Mouse (Mus musculus) layer of hippocampus, postnatal 36 days (tissue): ENCODE results near the gene Hist1h2bg. TPM values are rescaled to one million over a fixed set of nuclear protein-coding genes. Genes with fewer than 3 reads are reported as not detected.
"Not testable (repeated sequence)": the region's sequence is repeated elsewhere in the genome, so short reads cannot be mapped to it uniquely, and the experiment has no call there.

Experiments used
- DNase-seq, 2 experiments: peaks; one replicate each; pipeline ENCODE4 v3.0.0; 2022
- total RNA-seq, 2 experiments: library from RNA; stranded (reverse); gene quantifications; 2 replicates each; pipeline ENCODE4 v1.2.3; 2021

Hist1h2bg gene
- total RNA-seq, 2 experiments from 2014 or later = 74.7 to 86.4 TPM

GRCm38 (mm10) chr13:23584331-23584730 is 13.1 kb downstream of the Hist1h2bg start:
- DNase-seq = no peak

- DNase-seq = peak; percentile 66 to 68
Measured at GRCm38 (mm10) chr13:23585029-23585441, 13.8 kb downstream of the Hist1h2bg start.

- peak; percentile 71 to 75 for DNase-seq
Measured at GRCm38 (mm10) chr13:23585442-23586098, 14.4 kb downstream of the Hist1h2bg start.

GRCm38 (mm10) chr13:23586099-23586939 is 15.1 kb downstream of the Hist1h2bg start:
- no peak for DNase-seq

GRCm38 (mm10) chr13:23586940-23587225 is 15.7 kb downstream of the Hist1h2bg start:
- DNase-seq = no peak

GRCm38 (mm10) chr13:23591206-23591605 is 20.0 kb downstream of the Hist1h2bg start:
- no peak for DNase-seq

- not testable (repeated sequence) for DNase-seq
Measured at GRCm38 (mm10) chr13:23591886-23592285, 20.7 kb downstream of the Hist1h2bg start.

- no peak for DNase-seq
Measured at GRCm38 (mm10) chr13:23592614-23593013, 21.4 kb downstream of the Hist1h2bg start.

- DNase-seq = no peak
Measured at GRCm38 (mm10) chr13:23593051-23593770, 22.0 kb downstream of the Hist1h2bg start.

- no peak for DNase-seq
Measured at GRCm38 (mm10) chr13:23595185-23595584, 24.0 kb downstream of the Hist1h2bg start.

- DNase-seq = no peak
Measured at GRCm38 (mm10) chr13:23595622-23596372, 24.6 kb downstream of the Hist1h2bg start.

- peak; percentile 56 for DNase-seq
Measured at GRCm38 (mm10) chr13:23597957-23598356, 26.8 kb downstream of the Hist1h2bg start.

GRCm38 (mm10) chr13:23603182-23603699 is 32.0 kb downstream of the Hist1h2bg start:
- DNase-seq = no peak

GRCm38 (mm10) chr13:23604452-23604851 is 33.3 kb downstream of the Hist1h2bg start:
- DNase-seq = no peak

GRCm38 (mm10) chr13:23605052-23605451 is 33.9 kb downstream of the Hist1h2bg start:
- DNase-seq = no peak

GRCm38 (mm10) chr13:23609209-23609608 is 38.0 kb downstream of the Hist1h2bg start:
- DNase-seq = no peak

GRCm38 (mm10) chr13:23609844-23610243 is 38.6 kb downstream of the Hist1h2bg start:
- DNase-seq = no peak

- no peak for DNase-seq
Measured at GRCm38 (mm10) chr13:23610393-23610792, 39.2 kb downstream of the Hist1h2bg start.

GRCm38 (mm10) chr13:23611638-23612037 is 40.4 kb downstream of the Hist1h2bg start:
- DNase-seq = no peak

GRCm38 (mm10) chr13:23620056-23620732 is 49.0 kb downstream of the Hist1h2bg start:
- DNase-seq = no peak

GRCm38 (mm10) chr13:23620733-23621531 is 49.7 kb downstream of the Hist1h2bg start, which contains the start of gene Hist1h2be:
TSS of gene Hist1h2be (minus strand) at chr13:23621124.
- DNase-seq = peak; percentile 67 to 71
